Mouse (Mus musculus): Measurements from ENCODE around the gene Smagp.

DNA sequence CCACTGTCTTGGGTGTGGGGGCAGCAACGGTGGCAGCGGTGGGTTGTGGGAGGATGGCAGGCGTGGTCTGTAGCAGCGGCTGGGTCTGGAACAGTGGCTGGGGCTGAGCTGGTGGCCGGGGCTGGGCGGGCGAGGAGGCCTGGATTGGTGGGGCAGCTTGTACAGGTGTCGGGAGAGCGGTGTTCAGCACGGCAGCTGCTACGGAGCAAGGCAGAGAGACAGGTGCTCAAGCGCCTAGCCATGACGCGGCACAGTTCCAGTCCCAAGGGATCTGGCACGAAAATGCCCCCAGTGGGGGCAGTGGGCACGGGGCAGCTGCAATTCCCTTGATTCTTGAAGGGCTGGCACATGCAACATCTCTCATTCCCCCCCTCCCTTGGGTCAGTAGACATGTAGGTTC lies 50.8 kb downstream of the Smagp start:
- no peak for TF ChIP-seq CTCF (IDR thresholded peaks at IDR 0.05; ENCODE audit: insufficient read depth, low read length)
- no peak for TF ChIP-seq POLR2A (IDR thresholded peaks at IDR 0.05; ENCODE audit: borderline replicate concordance, extremely low read depth, low read depth, low read length)
